Mouse (Mus musculus): ENCODE measurements at regions not wholly inside any gene's neighbourhood (a gene's known extent, or its start where the extent isn't known, plus 50 kb on each side); places are given as distances from the start of the nearest gene placed in this dataset.

- TF ChIP-seq POLR2A (IDR thresholded peaks at IDR 0.05; ENCODE audit: extremely low read depth, insufficient read depth, low read length) (no peak), CTCF (IDR thresholded peaks at IDR 0.05; ENCODE audit: extremely low read depth, insufficient read depth, low read length) (no peak)
Observed at GRCm38 (mm10) chr8:103608291-103608690, 493.1 kb upstream of the Cdh5 start.
